Mouse (Mus musculus): ENCODE data around the gene Slc37a1. TPM values are rescaled to one million over a fixed set of nuclear protein-coding genes. Genes with fewer than 3 reads are reported as not detected.

Gene Slc37a1
- polyA plus RNA-seq, 1 experiment = 0.14 TPM

GRCm38 (mm10) chr17:31263770-31264169, 22.8 kb upstream of the Slc37a1 start:
- Histone ChIP-seq H3K4me3 (ENCODE audit: insufficient read depth, poor library complexity, severe bottlenecking) (no peak overlapping the region), H3K79me2 (ENCODE audit: control insufficient read depth, insufficient read depth) (no peaks in the 10 kb centered on the region), H3ac (ENCODE audit: control insufficient read depth, insufficient read length, low read depth) (no peak overlapping the region), H3K79me3 (ENCODE audit: low read depth) (no peaks in the 10 kb centered on the region), H3K27me3 (ENCODE audit: control insufficient read depth, insufficient read depth, insufficient read length) (peaks cover 25% of the 10 kb centered on the region), H3K36me3 (ENCODE audit: control insufficient read depth, insufficient read depth) (no peaks in the 10 kb centered on the region)
- TF ChIP-seq MAX (IDR thresholded peaks at IDR 0.05) = no peak
- TF ChIP-seq MYOG (IDR thresholded peaks at IDR 0.05; ENCODE audit: control insufficient read depth, extremely low read depth, insufficient read length) = no peak
- no peak for TF ChIP-seq FOSL1 (IDR thresholded peaks at IDR 0.05; ENCODE audit: insufficient read depth, low read length, poor library complexity, severe bottlenecking)
- no peak for TF ChIP-seq USF1 (IDR thresholded peaks at IDR 0.05; ENCODE audit: low read depth)
- TF ChIP-seq CTCF (IDR thresholded peaks at IDR 0.05; ENCODE audit: control insufficient read depth, insufficient read depth, insufficient read length) = no peak
- no peak for TF ChIP-seq CEBPB (IDR thresholded peaks at IDR 0.05; ENCODE audit: low read depth)
- no peak for TF ChIP-seq MYOD1 (IDR thresholded peaks at IDR 0.05; ENCODE audit: control insufficient read depth, insufficient read length, low read depth)

- TF ChIP-seq MYOD1 (IDR thresholded peaks at IDR 0.05; ENCODE audit: control insufficient read depth, insufficient read length, low read depth) (no peak), CEBPB (IDR thresholded peaks at IDR 0.05; ENCODE audit: low read depth) (no peak), USF1 (IDR thresholded peaks at IDR 0.05; ENCODE audit: low read depth) (no peak), FOSL1 (IDR thresholded peaks at IDR 0.05; ENCODE audit: insufficient read depth, low read length, poor library complexity, severe bottlenecking) (no peak), CTCF (IDR thresholded peaks at IDR 0.05; ENCODE audit: control insufficient read depth, insufficient read depth, insufficient read length) (no peak), MAX (IDR thresholded peaks at IDR 0.05) (no peak)
- no peaks in the 10 kb centered on the region for H3K79me3 ChIP-seq (ENCODE audit: low read depth)
- H3K4me3 ChIP-seq (ENCODE audit: insufficient read depth, poor library complexity, severe bottlenecking) = no peak overlapping the region
- no peaks in the 10 kb centered on the region for H3K36me3 ChIP-seq (ENCODE audit: control insufficient read depth, insufficient read depth)
- no peaks in the 10 kb centered on the region for H3K79me2 ChIP-seq (ENCODE audit: control insufficient read depth, insufficient read depth)
- no peak overlapping the region for H3ac ChIP-seq (ENCODE audit: control insufficient read depth, insufficient read length, low read depth)
- peaks cover 25% of the 10 kb centered on the region for H3K27me3 ChIP-seq (ENCODE audit: control insufficient read depth, insufficient read depth, insufficient read length)
These were observed 22.2 kb upstream of the Slc37a1 start for GRCm38 (mm10) chr17:31264372-31264771.

- Histone ChIP-seq H3K79me3 (ENCODE audit: low read depth) (no peaks in the 10 kb centered on the region), H3K36me3 (ENCODE audit: control insufficient read depth, insufficient read depth) (no peaks in the 10 kb centered on the region), H3ac (ENCODE audit: control insufficient read depth, insufficient read length, low read depth) (no peak overlapping the region), H3K79me2 (ENCODE audit: control insufficient read depth, insufficient read depth) (no peaks in the 10 kb centered on the region), H3K4me3 (ENCODE audit: insufficient read depth, poor library complexity, severe bottlenecking) (no peak overlapping the region), H3K27me3 (ENCODE audit: control insufficient read depth, insufficient read depth, insufficient read length) (peaks cover 25% of the 10 kb centered on the region)
- no peak for TF ChIP-seq MAX (IDR thresholded peaks at IDR 0.05)
- TF ChIP-seq CTCF (IDR thresholded peaks at IDR 0.05; ENCODE audit: control insufficient read depth, insufficient read depth, insufficient read length) = no peak
- no peak for TF ChIP-seq MYOD1 (IDR thresholded peaks at IDR 0.05; ENCODE audit: control insufficient read depth, insufficient read length, low read depth)
- TF ChIP-seq MYOG (IDR thresholded peaks at IDR 0.05; ENCODE audit: control insufficient read depth, extremely low read depth, insufficient read length) = no peak
- TF ChIP-seq CEBPB (IDR thresholded peaks at IDR 0.05; ENCODE audit: low read depth) = no peak
These were observed 21.4 kb upstream of the Slc37a1 start for GRCm38 (mm10) chr17:31265171-31265572.

DNA sequence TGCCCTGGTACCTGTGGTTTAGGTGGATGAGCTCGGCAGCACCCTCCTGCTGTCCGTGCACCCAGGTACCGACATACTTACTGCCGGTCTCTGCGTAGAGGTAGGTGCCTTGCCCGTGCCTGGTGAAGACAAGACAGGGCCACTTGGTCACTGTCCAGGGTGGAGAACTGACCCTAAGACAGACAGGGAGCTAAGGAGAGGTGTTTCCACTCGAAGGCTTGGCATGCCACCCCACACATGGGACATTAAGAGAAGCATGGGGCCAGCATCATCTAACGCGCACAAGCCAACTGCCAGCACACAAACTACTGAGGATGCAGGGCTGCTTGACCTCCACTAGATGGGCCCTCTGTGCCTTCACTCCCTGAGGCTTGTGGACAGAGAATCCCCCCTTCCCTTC, 20.8 kb upstream of the Slc37a1 start:
- no peak for TF ChIP-seq USF1 (IDR thresholded peaks at IDR 0.05; ENCODE audit: low read depth)
- no peak for TF ChIP-seq MYOD1 (IDR thresholded peaks at IDR 0.05; ENCODE audit: control insufficient read depth, insufficient read length, low read depth)
- TF ChIP-seq FOSL1 (IDR thresholded peaks at IDR 0.05; ENCODE audit: insufficient read depth, low read length, poor library complexity, severe bottlenecking) = no peak
- TF ChIP-seq CEBPB (IDR thresholded peaks at IDR 0.05; ENCODE audit: low read depth) = no peak
- TF ChIP-seq MYOG (IDR thresholded peaks at IDR 0.05; ENCODE audit: control insufficient read depth, extremely low read depth, insufficient read length) = no peak
- no peak for TF ChIP-seq CTCF (IDR thresholded peaks at IDR 0.05; ENCODE audit: control insufficient read depth, insufficient read depth, insufficient read length)
- no peak for TF ChIP-seq MAX (IDR thresholded peaks at IDR 0.05)
- Histone ChIP-seq H3ac (ENCODE audit: control insufficient read depth, insufficient read length, low read depth) (no peak overlapping the region), H3K4me3 (ENCODE audit: insufficient read depth, poor library complexity, severe bottlenecking) (no peak overlapping the region), H3K79me2 (ENCODE audit: control insufficient read depth, insufficient read depth) (no peaks in the 10 kb centered on the region), H3K27me3 (ENCODE audit: control insufficient read depth, insufficient read depth, insufficient read length) (peaks cover 25% of the 10 kb centered on the region), H3K36me3 (ENCODE audit: control insufficient read depth, insufficient read depth) (no peaks in the 10 kb centered on the region), H3K79me3 (ENCODE audit: low read depth) (no peaks in the 10 kb centered on the region)

- no peaks in the 10 kb centered on the region for H3K36me3 ChIP-seq (ENCODE audit: control insufficient read depth, insufficient read depth)
- peaks cover 23% of the 10 kb centered on the region for H3K27me3 ChIP-seq (ENCODE audit: control insufficient read depth, insufficient read depth, insufficient read length)
- H3ac ChIP-seq (ENCODE audit: control insufficient read depth, insufficient read length, low read depth) = no peak overlapping the region
- no peaks in the 10 kb centered on the region for H3K79me2 ChIP-seq (ENCODE audit: control insufficient read depth, insufficient read depth)
- TF ChIP-seq CEBPB (IDR thresholded peaks at IDR 0.05; ENCODE audit: low read depth) (no peak), MYOD1 (IDR thresholded peaks at IDR 0.05; ENCODE audit: control insufficient read depth, insufficient read length, low read depth) (no peak)
- H3K79me3 ChIP-seq (ENCODE audit: low read depth) = no peaks in the 10 kb centered on the region
- H3K4me3 ChIP-seq (ENCODE audit: insufficient read depth, poor library complexity, severe bottlenecking) = no peak overlapping the region
These were observed 20.2 kb upstream of the Slc37a1 start for GRCm38 (mm10) chr17:31266321-31266950.

GRCm38 (mm10) chr17:31267138-31267537, 19.5 kb upstream of the Slc37a1 start:
- H3K27me3 ChIP-seq (ENCODE audit: control insufficient read depth, insufficient read depth, insufficient read length) = peaks cover 17% of the 10 kb centered on the region
- H3K36me3 ChIP-seq (ENCODE audit: control insufficient read depth, insufficient read depth) = no peaks in the 10 kb centered on the region
- H3K79me3 ChIP-seq (ENCODE audit: low read depth) = no peaks in the 10 kb centered on the region
- TF ChIP-seq USF1 (IDR thresholded peaks at IDR 0.05; ENCODE audit: low read depth) (no peak), MYOD1 (IDR thresholded peaks at IDR 0.05; ENCODE audit: control insufficient read depth, insufficient read length, low read depth) (no peak), FOSL1 (IDR thresholded peaks at IDR 0.05; ENCODE audit: insufficient read depth, low read length, poor library complexity, severe bottlenecking) (no peak), MYOG (IDR thresholded peaks at IDR 0.05; ENCODE audit: control insufficient read depth, extremely low read depth, insufficient read length) (no peak), CTCF (IDR thresholded peaks at IDR 0.05; ENCODE audit: control insufficient read depth, insufficient read depth, insufficient read length) (no peak), MAX (IDR thresholded peaks at IDR 0.05) (no peak), CEBPB (IDR thresholded peaks at IDR 0.05; ENCODE audit: low read depth) (no peak)
- H3K4me3 ChIP-seq (ENCODE audit: insufficient read depth, poor library complexity, severe bottlenecking) = no peak overlapping the region
- H3ac ChIP-seq (ENCODE audit: control insufficient read depth, insufficient read length, low read depth) = no peak overlapping the region
- H3K79me2 ChIP-seq (ENCODE audit: control insufficient read depth, insufficient read depth) = no peaks in the 10 kb centered on the region
